Mouse (Mus musculus): ENCODE measurements around the gene Gm17019. TPM values are rescaled to one million over a fixed set of nuclear protein-coding genes. Genes with fewer than 3 reads are reported as not detected.

Gene Gm17019
- polyA plus RNA-seq, 1 experiment from 2014 or later = not detected

Other genes starting within 250 kb of the Gm17019 start
- not detected in 2 replicates for gene Gm9758, start 118.1 kb downstream of the Gm17019 start, polyA plus RNA-seq (2014; fragmentation: Nextera tagmentation; extraction: Ambion mirVana)
- gene Speer4e, start 94.6 kb downstream of the Gm17019 start, polyA plus RNA-seq (2014; fragmentation: Nextera tagmentation; extraction: Ambion mirVana) = not detected in 2 replicates
- gene Gm10354, start 54.1 kb downstream of the Gm17019 start, polyA plus RNA-seq (2014; fragmentation: Nextera tagmentation; extraction: Ambion mirVana) = not detected in 2 replicates

All from stomach, embryonic 14.5 days (tissue).